Mouse (Mus musculus) heart, postnatal 36 days (tissue): ENCODE data around the gene Itln1. TPM values are rescaled to one million over a fixed set of nuclear protein-coding genes. Genes with fewer than 3 reads are reported as not detected.

Source experiments
- DNase-seq, 2 experiments: peaks; one replicate each; pipeline ENCODE4 v3.0.0; 2021 to 2022
- intact Hi-C: fragments of 180-260 bp; cut with DNase I; formaldehyde crosslinking; loops from one replicate; pipeline ENCODE4 v1.15.1; 2025
- total RNA-seq, 2 experiments: library from RNA; stranded (reverse); gene quantifications; 2 replicates each; pipeline ENCODE4 v1.2.3; 2021

The Itln1 gene
- not detected for total RNA-seq

DNA sequence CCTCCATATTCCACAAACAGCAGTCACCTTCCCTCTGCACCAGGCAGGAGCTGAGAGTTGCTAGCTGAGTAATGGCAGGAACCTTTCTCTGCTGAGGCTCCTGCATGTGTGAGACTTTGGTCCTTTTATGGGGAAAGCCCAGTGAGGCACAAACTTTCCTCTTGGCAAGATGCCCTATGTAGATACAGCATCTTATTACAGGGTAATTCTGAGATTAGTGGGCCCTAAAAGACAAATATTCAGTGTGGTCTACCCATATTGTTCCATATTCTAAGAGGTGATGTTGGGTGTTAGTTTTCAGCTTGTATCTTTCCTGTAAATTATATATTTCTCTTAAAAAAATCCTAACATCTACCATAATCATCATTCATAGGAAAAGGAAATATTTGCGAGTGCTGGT, at the start of gene Itln1:
Gene Itln1 (minus strand): TSS at position 101 of the 400 bp plus-strand sequence.
- no peak for DNase-seq
- intact Hi-C loops: no loop called here

DNA sequence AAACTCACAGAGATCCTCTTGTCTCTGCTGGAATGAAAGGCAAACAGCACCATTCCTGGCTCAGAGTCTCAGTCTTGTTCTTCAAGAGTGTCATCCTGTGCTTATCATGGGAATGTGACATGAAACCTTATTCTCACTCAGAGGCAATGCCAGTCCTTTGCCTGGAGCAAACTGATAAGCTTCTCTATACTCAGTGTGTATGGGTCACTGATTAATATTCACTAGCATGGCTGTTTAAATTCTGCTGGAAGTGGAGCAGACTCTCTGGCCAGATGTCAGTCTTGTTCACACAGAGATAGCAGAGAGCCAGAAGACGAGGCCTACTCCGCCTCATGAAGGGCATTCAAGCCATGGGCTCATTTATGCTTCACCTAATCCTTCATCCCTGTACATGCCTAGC, 49.5 kb upstream of the Itln1 start:
- intact Hi-C loops: no loop called here
- no peak for DNase-seq

DNA sequence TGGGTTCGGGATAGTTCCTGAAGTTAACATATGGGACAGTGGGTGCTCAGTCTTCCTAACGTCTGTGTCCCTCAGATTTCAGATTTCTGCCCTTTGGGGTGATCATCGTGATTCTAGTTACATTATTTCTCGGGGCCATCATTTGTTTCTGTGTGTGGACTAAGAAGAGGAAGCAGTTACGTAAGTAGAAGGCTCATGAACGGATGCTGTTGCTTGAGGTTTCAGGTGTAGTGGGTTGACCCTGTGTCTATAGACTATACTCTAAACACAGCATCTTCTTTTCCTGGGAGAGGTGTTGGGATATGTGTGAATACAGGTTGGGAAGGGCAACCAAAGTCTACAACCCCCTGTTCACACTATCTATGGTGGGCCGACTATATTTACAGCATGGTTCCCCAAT, 42.1 kb upstream of the Itln1 start:
- DNase-seq: no peak
- intact Hi-C loops: no loop called here

DNA sequence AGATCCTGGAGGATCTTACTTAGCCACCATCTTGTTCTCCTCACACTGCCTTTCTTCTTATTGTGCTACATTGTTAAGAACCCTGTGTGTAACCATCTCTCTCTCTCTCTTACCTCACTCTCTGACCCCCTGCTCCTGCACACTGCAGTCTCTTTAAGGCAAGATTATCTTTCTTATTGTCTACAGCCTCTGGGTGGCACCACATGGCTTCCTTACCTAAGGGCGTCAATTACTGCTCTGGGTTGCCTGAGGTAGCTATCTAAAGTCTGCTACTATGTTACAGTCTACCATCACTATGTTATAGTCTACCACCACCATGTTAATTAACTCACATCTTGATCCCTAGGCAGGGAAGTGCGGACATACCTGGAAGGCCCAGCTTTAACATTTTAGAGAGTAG, 33.3 kb upstream of the Itln1 start:
- intact Hi-C loops: loop anchor here (5.0 kb wide), 1 partner anchor 246 kb away; no protein-coding TSS in a partner anchor
- DNase-seq: no peak

DNA sequence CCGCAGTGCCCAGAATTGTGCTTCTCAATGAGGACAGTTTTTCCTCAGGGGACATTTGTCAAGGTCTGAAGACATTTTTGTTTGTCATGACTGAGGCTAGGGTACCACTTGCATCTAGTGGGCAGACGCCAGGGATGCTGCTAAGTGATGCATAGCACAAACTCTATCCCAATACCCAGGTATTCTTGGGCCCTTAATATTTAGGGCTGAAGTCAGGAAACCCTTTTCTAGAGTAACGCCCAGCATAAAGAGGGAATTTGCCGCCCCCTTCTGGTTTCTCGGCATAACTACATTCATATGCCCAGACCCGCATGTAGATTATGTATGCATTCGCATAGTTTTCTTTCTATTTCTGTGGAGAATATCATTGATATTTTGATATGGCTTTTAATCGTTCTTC, 31.7 kb upstream of the Itln1 start:
- intact Hi-C loops: loop anchor here (1.0 to 5.0 kb wide), 3 partner anchors 63 to 244 kb away; partner anchors contain the start of gene Alyref2
- peak; percentile 49 to 65 for DNase-seq

DNA sequence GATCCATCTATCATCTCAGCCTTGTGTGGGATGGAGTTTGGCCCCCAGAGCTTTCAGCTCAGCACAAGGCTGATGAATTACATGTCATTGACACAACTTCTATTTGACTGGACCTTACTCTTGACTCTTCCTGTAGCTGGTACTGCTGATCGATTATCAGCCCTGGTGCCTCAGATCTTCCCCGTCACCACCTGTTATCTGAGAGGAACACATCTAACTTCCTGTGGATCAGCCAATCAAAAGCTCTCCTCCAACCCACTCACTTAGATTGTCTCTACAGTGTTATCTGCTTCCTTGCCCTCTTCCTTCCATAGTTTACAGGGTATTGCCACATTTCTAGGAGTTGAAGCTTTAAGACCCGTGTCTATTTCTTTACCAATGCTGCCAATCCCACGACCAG, 30.8 kb upstream of the Itln1 start:
- intact Hi-C loops: loop anchor here (2.0 to 5.0 kb wide), 2 partner anchors 207 to 244 kb away; no protein-coding TSS in a partner anchor

DNA sequence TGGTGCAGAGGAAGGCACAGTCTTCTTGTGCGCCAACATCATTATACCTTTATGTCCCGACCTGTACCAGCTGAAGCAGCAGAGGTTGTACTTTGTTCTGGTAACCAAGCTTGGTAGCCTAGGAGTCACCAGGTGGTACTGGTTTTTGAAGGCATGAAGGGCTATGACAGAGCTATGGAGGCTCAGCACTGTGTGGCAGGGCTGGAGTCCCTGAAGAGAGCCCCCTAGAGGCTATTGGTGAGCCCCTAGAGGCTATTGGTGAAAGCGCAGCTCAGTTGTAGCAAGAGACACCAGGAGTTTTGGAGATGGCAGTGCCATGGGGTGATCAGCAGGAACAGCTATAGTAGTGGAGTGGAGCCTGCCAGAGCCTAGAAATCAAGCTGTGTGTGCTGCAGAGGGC, 29.2 kb upstream of the Itln1 start:
- intact Hi-C loops: no loop called here
- peak in 1 of 2 experiments; percentile 10 for DNase-seq

More for the DNA sequence above, 30.8 kb upstream of the Itln1 start:
- DNase-seq: no peak

DNA sequence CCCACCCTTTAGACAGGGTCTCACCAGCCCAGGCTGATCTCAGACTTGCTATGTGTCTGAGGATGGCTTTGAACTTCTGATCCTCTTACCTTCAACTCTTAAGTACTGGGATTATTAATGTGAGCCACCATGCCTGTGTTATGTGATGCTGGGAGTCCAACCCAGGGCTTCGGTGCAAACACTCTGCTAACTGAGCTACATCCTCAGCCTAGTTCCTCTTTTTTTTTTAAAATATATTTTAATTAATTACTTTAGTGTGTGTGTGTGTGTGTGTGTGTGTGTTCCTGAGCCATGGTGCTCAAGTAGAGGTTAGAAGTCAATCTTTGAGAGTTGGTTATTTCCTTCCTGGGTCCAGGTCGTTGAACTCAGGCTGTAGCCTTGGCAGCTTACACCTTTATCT, 27.9 kb upstream of the Itln1 start:
- no peak for DNase-seq
- intact Hi-C loops: no loop called here

DNA sequence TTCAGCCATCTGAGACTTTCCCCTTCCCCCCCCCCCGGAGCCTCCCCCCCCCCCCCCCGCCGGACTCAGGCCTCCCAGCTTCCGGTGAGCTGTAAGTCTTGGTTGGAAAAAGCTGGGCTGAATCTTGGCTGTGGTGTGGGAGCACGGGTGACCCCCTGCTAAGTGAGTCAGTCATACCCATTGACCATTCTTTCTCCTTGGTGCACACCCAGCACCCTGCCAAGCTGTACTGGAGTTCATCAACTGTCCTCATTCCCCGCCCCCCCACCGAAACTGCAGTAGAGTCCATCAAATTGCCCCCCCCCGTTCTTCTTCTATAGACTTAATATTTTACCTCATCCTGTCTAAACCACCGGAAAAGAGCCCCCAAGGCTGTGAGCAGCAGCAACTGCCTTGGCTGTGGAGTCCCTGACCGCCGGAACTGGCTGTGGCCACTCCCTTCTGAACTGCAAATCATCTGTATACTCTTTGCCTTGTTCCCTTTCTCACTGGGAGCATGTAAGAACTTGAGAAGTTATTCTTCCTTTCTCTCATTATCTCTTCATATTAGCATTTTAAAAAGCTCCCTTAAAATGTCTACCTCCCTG, 26.6 kb upstream of the Itln1 start:
- DNase-seq: no peak
- intact Hi-C loops: no loop called here

DNA sequence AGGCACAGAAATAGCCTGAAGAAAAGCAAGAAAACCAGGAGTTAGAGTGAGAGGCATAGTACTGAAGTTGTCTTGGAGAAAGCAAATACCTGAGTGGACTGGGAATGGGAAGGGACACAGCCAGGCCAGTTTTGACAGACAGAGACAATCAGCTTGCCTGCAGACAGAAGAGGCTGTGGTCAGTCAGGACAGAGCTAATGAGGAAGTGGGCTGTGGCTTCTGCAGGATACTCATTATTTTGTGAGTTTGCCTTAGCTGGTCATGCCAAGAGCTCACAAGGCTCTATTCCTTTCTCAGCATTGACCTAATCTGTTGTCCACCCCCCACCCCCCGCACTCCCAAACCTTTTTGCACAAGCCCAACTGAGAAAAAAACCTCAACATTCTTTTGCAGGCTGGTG, 26.1 kb upstream of the Itln1 start:
- no peak for DNase-seq
- intact Hi-C loops: no loop called here

DNA sequence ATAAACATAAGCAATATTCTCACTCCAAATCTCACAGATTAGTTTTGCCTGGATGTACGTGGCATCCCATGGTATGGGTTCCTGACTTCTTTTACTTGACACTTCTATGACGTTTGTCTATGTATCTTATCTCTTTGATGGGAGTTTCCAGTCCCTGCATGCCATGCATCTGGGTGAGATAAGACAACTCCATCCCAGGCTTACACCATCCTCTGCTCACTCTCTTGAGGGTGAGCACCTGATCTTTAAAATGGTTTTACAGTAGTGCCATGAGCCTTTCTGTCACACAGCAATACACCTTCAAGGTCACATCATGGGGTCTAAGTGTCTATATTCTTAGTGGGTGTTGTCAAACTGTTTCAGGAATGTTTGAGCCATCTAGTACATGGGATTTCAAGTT, 25.2 kb upstream of the Itln1 start:
- intact Hi-C loops: no loop called here
- no peak for DNase-seq

DNA sequence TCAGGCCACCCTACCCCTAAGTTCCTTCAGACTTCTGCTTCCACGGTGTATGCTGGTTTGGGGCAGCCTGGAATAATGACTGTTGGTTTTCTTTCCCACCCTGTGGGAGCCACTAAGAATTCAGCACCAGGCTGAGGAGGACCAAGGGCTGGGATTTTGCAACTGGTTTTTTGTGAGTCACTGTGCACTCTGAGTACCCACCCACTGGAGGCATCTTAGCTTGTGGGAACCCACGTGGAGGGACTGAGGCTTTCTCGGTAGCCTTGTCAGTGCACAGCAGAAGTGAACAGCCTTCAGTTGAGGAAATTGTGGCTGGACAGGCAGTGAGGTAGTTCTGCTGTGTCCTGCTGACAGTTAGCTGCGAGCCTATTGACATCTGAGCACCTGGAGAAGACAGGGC, 23.8 kb upstream of the Itln1 start, which contains the start of gene Cd244a:
Gene Cd244a (plus strand): TSS at position 296 of the 400 bp plus-strand sequence.
- intact Hi-C loops: no loop called here

DNA sequence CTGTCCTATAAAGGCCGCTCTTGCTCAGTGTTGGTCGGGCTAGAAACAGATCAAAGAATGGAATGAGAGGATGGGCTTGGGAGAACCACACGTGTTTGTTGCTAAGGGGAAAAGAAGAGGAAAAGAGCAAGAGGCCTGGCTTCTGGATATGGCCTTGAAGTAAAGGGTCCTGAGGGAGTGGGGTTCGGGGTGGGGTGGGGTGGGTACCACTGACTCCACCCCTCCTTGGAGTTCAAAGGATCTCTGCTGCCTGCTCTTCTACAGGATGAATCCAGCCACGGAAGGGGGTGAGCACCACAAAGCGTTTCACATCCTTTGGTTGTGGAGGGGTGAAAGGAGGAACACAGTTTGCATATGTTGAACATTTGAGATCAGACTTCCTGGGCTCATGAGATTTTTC, 23.3 kb upstream of the Itln1 start:
- intact Hi-C loops: no loop called here
- no peak for DNase-seq

More for the DNA sequence above, 23.8 kb upstream of the Itln1 start, which contains the start of gene Cd244a:
- DNase-seq: no peak

DNA sequence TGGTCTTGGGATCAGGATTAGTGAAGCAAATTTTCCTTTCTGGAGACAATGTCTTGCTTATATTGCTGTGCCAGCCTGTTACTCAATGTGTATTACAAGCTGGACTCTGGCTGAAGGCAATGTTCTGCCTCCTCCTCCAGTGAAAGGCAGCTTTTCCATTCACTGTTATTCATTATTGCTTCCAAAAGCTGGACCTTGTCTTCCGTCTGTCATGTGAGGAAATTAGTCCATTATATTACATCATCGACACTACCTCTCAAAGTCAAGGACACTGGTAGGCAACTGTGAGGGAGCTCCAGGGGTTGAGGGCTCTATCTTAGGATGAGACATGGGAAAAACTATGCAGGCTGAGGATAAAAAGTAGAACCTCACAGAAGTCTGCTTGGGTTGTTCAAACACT, 21.3 kb upstream of the Itln1 start:
- intact Hi-C loops: no loop called here
- DNase-seq: no peak

DNA sequence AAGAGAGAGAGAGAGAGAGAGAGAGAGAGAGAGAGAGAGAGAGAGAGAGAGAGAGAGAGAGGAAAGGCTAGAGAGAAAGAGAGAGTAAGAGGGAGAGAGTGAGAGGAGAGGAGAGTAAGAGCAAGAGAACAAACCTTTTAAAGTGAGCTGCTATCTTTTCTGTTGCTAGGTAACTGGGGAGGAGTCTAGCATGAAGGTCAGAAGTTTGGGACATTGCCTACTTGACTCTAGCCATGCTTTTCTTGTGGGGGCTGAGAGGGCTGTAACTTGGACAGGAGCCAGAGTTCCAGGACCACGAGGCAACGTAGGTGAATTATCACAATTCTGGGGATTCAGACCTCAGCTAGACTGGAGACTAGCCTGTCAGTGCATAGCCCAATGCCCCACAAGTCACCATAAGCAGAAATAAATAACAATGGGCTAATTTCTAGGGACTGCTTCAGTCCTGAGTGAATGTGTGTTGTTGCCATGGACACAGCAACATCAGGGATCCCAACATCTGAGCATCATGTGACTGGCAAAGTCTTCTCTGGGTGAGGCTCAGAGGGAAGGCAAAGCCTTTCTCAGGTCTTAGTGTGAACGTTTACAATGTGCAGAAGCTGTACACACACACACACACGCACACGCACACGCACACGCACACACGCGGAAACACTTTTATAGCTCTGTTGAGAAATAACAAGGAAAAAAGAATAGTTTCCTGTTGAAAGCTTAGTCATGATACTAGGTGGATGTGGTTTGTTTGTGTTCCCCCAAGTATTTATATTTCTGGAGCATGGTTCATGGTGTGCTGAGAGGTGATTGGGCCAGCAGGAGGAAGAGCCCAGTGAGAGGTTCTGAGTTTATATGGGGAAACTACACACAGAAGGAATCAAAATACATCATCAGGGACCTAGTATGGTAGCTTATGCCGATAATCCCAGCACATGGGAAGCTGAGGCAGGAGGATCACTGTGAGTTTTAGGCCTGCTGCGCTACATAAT, 18.6 kb upstream of the Itln1 start:
- intact Hi-C loops: no loop called here
- no peak for DNase-seq

DNA sequence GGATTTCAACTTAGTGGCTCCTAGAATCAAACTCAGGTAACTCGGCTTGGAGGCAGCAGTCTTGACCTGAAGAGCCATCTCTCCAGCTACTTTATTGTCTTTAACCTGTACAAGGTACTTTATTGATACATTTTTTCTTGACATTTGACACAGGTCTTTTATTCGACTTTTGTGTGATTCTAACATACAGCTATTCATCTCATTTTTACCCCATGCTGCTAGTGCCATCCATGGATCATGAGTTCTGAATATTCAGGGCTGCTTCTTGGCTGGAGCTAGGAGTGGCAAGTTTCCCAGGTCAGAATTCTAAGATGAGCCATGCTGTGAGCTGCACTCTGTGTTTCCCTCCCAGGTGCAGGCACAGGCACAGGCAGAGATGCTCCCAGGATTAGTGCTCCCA, 17.1 kb upstream of the Itln1 start:
- intact Hi-C loops: no loop called here

DNA sequence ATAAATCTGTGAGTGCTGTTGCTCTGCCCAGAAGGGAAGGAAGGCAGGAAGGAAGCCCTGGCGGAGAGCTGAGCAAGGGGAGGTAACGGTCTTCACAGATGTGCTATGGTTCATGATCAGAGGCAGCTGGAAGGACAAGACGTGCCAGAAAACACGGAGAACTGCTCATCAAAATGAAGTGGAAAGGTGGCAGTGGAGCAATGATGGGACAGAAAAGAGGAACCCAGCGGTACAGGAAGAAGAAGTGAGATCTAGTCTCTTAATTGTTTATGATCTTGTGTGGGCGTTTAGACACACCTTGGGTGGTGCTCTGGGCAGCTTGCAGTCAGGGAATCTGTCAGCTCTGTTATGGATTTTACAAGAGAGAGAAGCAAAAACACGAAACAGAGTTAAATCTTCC, 16.2 kb upstream of the Itln1 start:
- intact Hi-C loops: no loop called here
- no peak for DNase-seq

More for the DNA sequence above, 17.1 kb upstream of the Itln1 start:
- no peak for DNase-seq

DNA sequence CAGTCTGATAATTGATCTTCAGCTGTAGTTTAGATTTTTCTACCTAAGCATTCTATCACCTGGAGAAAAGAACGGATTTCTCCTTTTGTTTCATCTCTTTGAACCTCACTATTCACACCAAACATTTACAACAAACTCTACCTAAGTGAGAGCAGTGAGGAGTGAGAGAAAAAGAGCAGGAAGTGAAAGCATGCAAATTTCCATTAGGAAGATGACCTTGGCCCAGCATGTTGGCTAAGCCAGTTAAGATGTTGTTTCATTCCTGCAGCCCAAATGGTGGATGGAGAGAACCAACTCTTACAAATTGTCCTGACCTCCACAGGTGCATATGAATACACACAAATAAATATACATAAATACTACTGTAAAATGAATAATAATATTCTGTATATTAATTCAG, 5.6 kb upstream of the Itln1 start:
- intact Hi-C loops: no loop called here
- no peak for DNase-seq

DNA sequence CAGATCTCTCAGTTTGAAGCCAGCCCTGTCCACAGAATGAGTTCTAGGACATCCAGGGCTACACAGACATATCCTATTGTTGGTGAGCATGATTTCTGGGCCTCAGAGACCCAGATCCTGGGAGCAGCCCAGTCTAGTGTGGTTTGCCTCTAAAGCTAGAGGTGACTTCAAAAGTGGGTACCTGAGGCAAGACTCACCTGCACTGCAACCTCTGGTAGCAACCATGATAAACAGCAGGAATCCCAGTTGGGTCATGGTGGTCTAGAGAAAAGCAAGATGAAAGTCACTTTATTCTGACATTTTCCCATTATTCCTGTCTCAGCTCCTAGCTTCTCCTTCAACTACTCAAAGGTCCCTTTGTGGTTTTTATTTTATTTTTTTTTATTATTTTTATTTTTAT, 537 bp downstream of the Itln1 start:
- DNase-seq: no peak
- intact Hi-C loops: no loop called here

DNA sequence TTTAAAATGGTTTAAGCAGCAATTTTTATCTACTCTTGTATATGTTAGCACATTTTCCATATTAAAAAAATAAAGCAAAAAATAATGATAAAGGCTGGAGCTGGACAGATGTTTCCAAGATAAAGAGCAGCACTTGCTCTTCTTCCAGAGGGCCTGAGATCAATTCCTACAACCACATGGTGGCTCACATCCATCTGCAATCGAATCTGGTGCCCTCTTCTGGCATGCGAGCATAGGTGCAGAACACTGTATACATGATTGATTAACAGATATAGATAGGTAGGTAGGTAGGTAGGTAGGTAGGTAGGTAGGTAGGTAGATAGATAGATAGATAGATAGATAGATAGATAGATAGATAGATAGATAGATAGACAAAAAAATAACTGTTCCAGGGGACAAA, 2.3 kb downstream of the Itln1 start:
- intact Hi-C loops: no loop called here
- DNase-seq: no peak

DNA sequence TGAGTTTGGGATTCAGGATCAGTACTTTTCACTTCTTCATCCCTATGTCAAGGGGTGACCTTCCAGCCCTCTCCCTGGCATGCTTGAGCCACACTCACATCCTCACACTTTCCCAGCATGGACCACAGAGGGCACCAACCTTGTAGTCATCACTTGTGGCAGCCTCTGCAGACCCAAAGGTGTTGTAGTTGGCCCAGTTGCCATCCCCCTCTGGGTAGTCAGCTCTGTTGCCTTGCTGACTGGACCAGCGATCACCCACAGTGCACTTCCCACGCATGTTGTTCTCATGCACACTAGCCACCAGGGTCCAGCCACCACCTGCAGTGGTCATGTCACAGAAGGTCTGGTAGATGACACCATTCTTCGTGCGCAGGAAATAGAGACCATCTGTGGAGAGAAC, 3.7 kb downstream of the Itln1 start:
- DNase-seq: no peak
- intact Hi-C loops: no loop called here

DNA sequence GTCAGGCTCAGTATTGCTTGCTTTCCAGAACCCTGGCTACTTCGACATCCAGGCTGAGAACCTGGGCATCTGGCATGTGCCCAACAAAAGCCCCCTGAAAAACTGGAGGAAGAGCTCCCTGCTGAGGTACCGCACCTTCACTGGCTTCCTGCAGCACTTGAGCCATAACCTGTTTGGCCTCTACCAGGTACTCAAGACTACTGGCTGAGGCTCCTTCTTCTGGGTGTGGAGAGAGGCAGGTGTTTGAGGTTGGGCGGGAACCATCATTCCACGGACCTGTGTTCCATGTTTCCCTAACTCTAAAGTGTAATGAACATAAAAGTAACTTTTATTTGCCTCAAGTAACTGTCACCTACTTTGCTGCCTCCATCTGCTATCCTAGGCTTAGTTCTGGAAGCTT, 19.5 kb downstream of the Itln1 start:
- DNase-seq: no peak
- intact Hi-C loops: no loop called here
